Mouse (Mus musculus): ENCODE measurements around the gene Zfp629.
"Not testable (repeated sequence)": the region's sequence is repeated elsewhere in the genome, so short reads cannot be mapped to it uniquely, and the experiment has no call there.

The Zfp629 gene

GRCm38 (mm10) chr7:127614891-127615843 is at the start of gene Zfp629:
Gene Zfp629, minus strand, starts transcription at chr7:127615797.
- peak; percentile 69 for DNase-seq (ENCODE audit: low read depth, low spot score)

GRCm38 (mm10) chr7:127662926-127663325 is 47.3 kb upstream of the Zfp629 start:
- DNase-seq (ENCODE audit: low read depth, low spot score), result no peak

- DNase-seq (ENCODE audit: low read depth, low spot score), result no peak
Observed at GRCm38 (mm10) chr7:127661833-127662232, 46.2 kb upstream of the Zfp629 start.

- DNase-seq (ENCODE audit: low read depth, low spot score), result no peak
Observed at GRCm38 (mm10) chr7:127660882-127661281, 45.3 kb upstream of the Zfp629 start.

GRCm38 (mm10) chr7:127656946-127657345 is 41.3 kb upstream of the Zfp629 start:
- peak; percentile 23 for DNase-seq (ENCODE audit: low read depth, low spot score)

GRCm38 (mm10) chr7:127654318-127654717 is 38.7 kb upstream of the Zfp629 start:
- no peak for DNase-seq (ENCODE audit: low read depth, low spot score)

- DNase-seq (ENCODE audit: low read depth, low spot score), result no peak
Observed at GRCm38 (mm10) chr7:127652050-127652449, 36.5 kb upstream of the Zfp629 start.

GRCm38 (mm10) chr7:127651624-127652023 is 36.0 kb upstream of the Zfp629 start:
- no peak for DNase-seq (ENCODE audit: low read depth, low spot score)

- no peak for DNase-seq (ENCODE audit: low read depth, low spot score)
Observed at GRCm38 (mm10) chr7:127649206-127649605, 33.6 kb upstream of the Zfp629 start.

- no peak for DNase-seq (ENCODE audit: low read depth, low spot score)
Observed at GRCm38 (mm10) chr7:127648516-127649201, 33.1 kb upstream of the Zfp629 start.

GRCm38 (mm10) chr7:127647576-127647975 is 32.0 kb upstream of the Zfp629 start:
- not testable (repeated sequence) for DNase-seq (ENCODE audit: low read depth, low spot score)

GRCm38 (mm10) chr7:127646363-127646762 is 30.8 kb upstream of the Zfp629 start:
- DNase-seq (ENCODE audit: low read depth, low spot score), result no peak

GRCm38 (mm10) chr7:127642254-127642653 is 26.7 kb upstream of the Zfp629 start:
- DNase-seq (ENCODE audit: low read depth, low spot score), result no peak

GRCm38 (mm10) chr7:127641260-127641659 is 25.7 kb upstream of the Zfp629 start:
- no peak for DNase-seq (ENCODE audit: low read depth, low spot score)

- peak; percentile 65 for DNase-seq (ENCODE audit: low read depth, low spot score)
Observed at GRCm38 (mm10) chr7:127636963-127637362, 21.4 kb upstream of the Zfp629 start.

GRCm38 (mm10) chr7:127631416-127631815 is 15.8 kb upstream of the Zfp629 start:
- no peak for DNase-seq (ENCODE audit: low read depth, low spot score)

- no peak for DNase-seq (ENCODE audit: low read depth, low spot score)
Observed at GRCm38 (mm10) chr7:127628646-127629045, 13.0 kb upstream of the Zfp629 start.

GRCm38 (mm10) chr7:127626471-127626870 is 10.9 kb upstream of the Zfp629 start:
- DNase-seq (ENCODE audit: low read depth, low spot score), result no peak

GRCm38 (mm10) chr7:127626039-127626438 is 10.4 kb upstream of the Zfp629 start:
- no peak for DNase-seq (ENCODE audit: low read depth, low spot score)

- not testable (repeated sequence) for DNase-seq (ENCODE audit: low read depth, low spot score)
Observed at GRCm38 (mm10) chr7:127618402-127618801, 2.8 kb upstream of the Zfp629 start.

GRCm38 (mm10) chr7:127617962-127618361 is 2.4 kb upstream of the Zfp629 start:
- no peak for DNase-seq (ENCODE audit: low read depth, low spot score)

- DNase-seq (ENCODE audit: low read depth, low spot score), result no peak
Observed at GRCm38 (mm10) chr7:127616881-127617280, 1.3 kb upstream of the Zfp629 start.

- DNase-seq (ENCODE audit: low read depth, low spot score), result no peak
Observed at GRCm38 (mm10) chr7:127616336-127616735, 739 bp upstream of the Zfp629 start.

Measured in retina, adult 2 months (tissue).